Mouse (Mus musculus): ENCODE results near the gene Tha1.

The Tha1 gene

GRCm38 (mm10) chr11:117872861-117873608 lies at the start of gene Tha1:
Tha1 (minus strand) TSS chr11:117873481.
- DNase-seq (ENCODE audit: low spot score): peak; percentile 88

GRCm38 (mm10) chr11:117919211-117919610 lies 45.9 kb upstream of the Tha1 start:
- peak; percentile 58 for DNase-seq (ENCODE audit: low spot score)

GRCm38 (mm10) chr11:117918541-117918940 lies 45.3 kb upstream of the Tha1 start:
- DNase-seq (ENCODE audit: low spot score): no peak

GRCm38 (mm10) chr11:117915837-117916236 lies 42.6 kb upstream of the Tha1 start:
- DNase-seq (ENCODE audit: low spot score): no peak

- DNase-seq (ENCODE audit: low spot score): no peak
Observed at GRCm38 (mm10) chr11:117915341-117915740, 42.1 kb upstream of the Tha1 start.

- no peak for DNase-seq (ENCODE audit: low spot score)
Observed at GRCm38 (mm10) chr11:117914531-117914930, 41.2 kb upstream of the Tha1 start.

- DNase-seq (ENCODE audit: low spot score): peak; percentile 50
Observed at GRCm38 (mm10) chr11:117912684-117913352, 39.5 kb upstream of the Tha1 start.

GRCm38 (mm10) chr11:117909337-117909736 lies 36.1 kb upstream of the Tha1 start:
- no peak for DNase-seq (ENCODE audit: low spot score)

- no peak for DNase-seq (ENCODE audit: low spot score)
Observed at GRCm38 (mm10) chr11:117904442-117904841, 31.2 kb upstream of the Tha1 start.

GRCm38 (mm10) chr11:117902282-117902681 lies 29.0 kb upstream of the Tha1 start:
- DNase-seq (ENCODE audit: low spot score): no peak

- DNase-seq (ENCODE audit: low spot score): no peak
Observed at GRCm38 (mm10) chr11:117896533-117896932, 23.3 kb upstream of the Tha1 start.

- DNase-seq (ENCODE audit: low spot score): no peak
Observed at GRCm38 (mm10) chr11:117894676-117895075, 21.4 kb upstream of the Tha1 start.

GRCm38 (mm10) chr11:117892199-117892598 lies 18.9 kb upstream of the Tha1 start:
- DNase-seq (ENCODE audit: low spot score): no peak

GRCm38 (mm10) chr11:117891581-117892175 lies 18.4 kb upstream of the Tha1 start:
- no peak for DNase-seq (ENCODE audit: low spot score)

GRCm38 (mm10) chr11:117890519-117891282 lies 17.4 kb upstream of the Tha1 start:
- DNase-seq (ENCODE audit: low spot score): peak; percentile 90

- DNase-seq (ENCODE audit: low spot score): no peak
Observed at GRCm38 (mm10) chr11:117889887-117890340, 16.6 kb upstream of the Tha1 start.

- DNase-seq (ENCODE audit: low spot score): no peak
Observed at GRCm38 (mm10) chr11:117888853-117889822, 15.9 kb upstream of the Tha1 start.

GRCm38 (mm10) chr11:117888168-117888852 lies 15.0 kb upstream of the Tha1 start:
- no peak for DNase-seq (ENCODE audit: low spot score)

- no peak for DNase-seq (ENCODE audit: low spot score)
Observed at GRCm38 (mm10) chr11:117886000-117886399, 12.7 kb upstream of the Tha1 start.

- peak; percentile 61 for DNase-seq (ENCODE audit: low spot score)
Observed at GRCm38 (mm10) chr11:117882208-117882607, 8.9 kb upstream of the Tha1 start.
